Mouse (Mus musculus) erythroblast, embryonic 14.5 days (primary cell): ENCODE measurements around the gene Lipt1.

ENCODE experiments used
- GATA1 ChIP-seq: IDR thresholded peaks from 2 replicates; pipeline ENCODE4 v1.6.1; 2012; ENCODE audit warnings: low read length, inconsistent platforms, mixed read lengths
- TAL1 ChIP-seq: IDR thresholded peaks from 3 replicates; pipeline ENCODE4 v1.6.1; 2012; ENCODE audit warnings: low read length, inconsistent platforms, mixed read lengths

DNA sequence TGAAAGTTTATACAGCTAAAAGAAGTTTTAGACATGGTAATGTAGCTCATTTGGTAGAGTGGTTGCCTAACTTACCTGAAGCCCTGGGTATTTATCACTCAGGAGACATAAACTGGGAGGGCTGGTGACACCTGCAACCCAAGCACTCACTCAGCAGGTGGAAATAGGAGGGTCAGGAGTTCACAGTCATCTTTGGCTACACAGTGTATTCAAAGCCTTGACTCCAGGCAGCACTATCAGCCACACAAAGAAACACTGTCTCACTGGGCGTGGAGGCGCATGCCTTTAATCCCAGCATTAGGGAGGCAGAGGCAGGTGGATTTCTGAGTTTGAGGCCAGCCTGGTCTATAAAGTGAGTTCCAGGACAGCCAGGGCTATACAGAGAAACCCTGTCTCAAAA is 41.2 kb downstream of the Lipt1 start:
- TF ChIP-seq GATA1 (no peak), TAL1 (no peak)
